Comparison of ENCODE assay signal across 22 mouse cellular contexts in the genomic region with DNA sequence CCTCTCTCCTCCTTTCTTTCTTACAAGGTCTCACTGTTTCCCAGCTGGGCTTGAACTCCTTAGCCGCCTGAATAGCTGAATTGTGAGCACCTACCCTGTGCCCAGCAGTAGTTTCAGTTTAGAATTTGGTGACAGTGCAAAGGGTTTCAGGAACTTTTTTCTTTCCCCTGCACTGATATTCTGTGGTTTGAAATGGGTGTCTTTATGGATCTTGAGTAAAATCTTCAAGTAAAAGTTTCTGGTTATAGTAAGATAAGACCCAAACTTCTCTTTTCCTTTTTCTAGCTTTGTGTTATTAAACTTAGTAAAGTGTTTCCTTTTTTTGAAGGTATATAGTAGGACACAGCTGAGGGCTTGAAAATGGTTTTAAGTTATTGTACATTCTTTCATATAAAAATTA. TPM values are rescaled to one million over a fixed set of nuclear protein-coding genes. Genes with fewer than 3 reads are reported as not detected.
"Had no signal": no experiment of that assay in that cellular context is flagged by ENCODE, and none has a peak within 500 bp of the region (broad histone marks: within the 10 kb centered on the region; RNA-seq: fewer than 3 reads in every experiment).

No protein-coding gene starts in this region.

- H3K4me2 ChIP-seq: heart, embryonic 12.5 days; hindbrain, embryonic 12.5 days; hindbrain, embryonic 14.5 days; intestine, embryonic 15.5 days; limb, embryonic 12.5 days; liver, embryonic 11.5 days; liver, embryonic 13.5 days; liver, embryonic 15.5 days had no signal

- H3K9ac ChIP-seq: heart, embryonic 12.5 days; hindbrain, embryonic 12.5 days; hindbrain, embryonic 14.5 days; intestine, embryonic 15.5 days; limb, embryonic 12.5 days; liver, embryonic 13.5 days; liver, embryonic 15.5 days had no signal

- DNase-seq: liver; liver, embryonic 13.5 days had no signal

- H3K4me1 ChIP-seq: hindbrain, embryonic 10.5 days; hindbrain, embryonic 12.5 days; limb, embryonic 10.5 days had no signal

- H3K4me3 ChIP-seq: heart, embryonic 10.5 days; heart, embryonic 12.5 days; hindbrain, embryonic 10.5 days; hindbrain, embryonic 12.5 days; intestine, embryonic 15.5 days; left cerebral cortex, adult 2 months; limb, embryonic 10.5 days; limb, embryonic 12.5 days; liver, embryonic 13.5 days; liver, embryonic 15.5 days had no signal

- H3K27me3 ChIP-seq: heart, embryonic 12.5 days; hindbrain, embryonic 12.5 days; intestine, embryonic 15.5 days; limb, embryonic 12.5 days; liver, embryonic 13.5 days; liver, embryonic 15.5 days had no signal

- H3K36me3 ChIP-seq: heart, embryonic 12.5 days; hindbrain, embryonic 10.5 days; hindbrain, embryonic 12.5 days; intestine, embryonic 15.5 days; limb, embryonic 10.5 days; liver, embryonic 13.5 days; liver, embryonic 15.5 days had no signal

- H3K27ac ChIP-seq: heart, embryonic 10.5 days; hindbrain, embryonic 10.5 days; hindbrain, embryonic 12.5 days; hindbrain, embryonic 14.5 days; intestine, embryonic 15.5 days; left cerebral cortex, adult 2 months; limb, embryonic 10.5 days; limb, embryonic 12.5 days; liver, embryonic 13.5 days; liver, embryonic 15.5 days had no signal

- H3K9me3 ChIP-seq: heart, embryonic 10.5 days; heart, embryonic 12.5 days; hindbrain, embryonic 10.5 days; hindbrain, embryonic 12.5 days; intestine, embryonic 15.5 days; limb, embryonic 10.5 days; limb, embryonic 12.5 days; liver, embryonic 13.5 days; liver, embryonic 15.5 days had no signal

RNA-seq across cellular contexts. Expression of a gene that starts 58.7 kb away (rescaled TPM):
- total RNA-seq: gastrocnemius, adult 8-10 months; gastrocnemius, postnatal 4 days; granulocyte monocyte progenitor cell, adult 5-6 weeks; heart, postnatal 10 days; heart, postnatal 4 days; layer of hippocampus, postnatal 25 days; left cerebral cortex, adult 2 months; left cerebral cortex, postnatal 14 days; left cerebral cortex, postnatal 36 days had no signal
- polyA plus RNA-seq: heart, embryonic 10.5 days; heart, embryonic 12.5 days; hindbrain, embryonic 10.5 days; hindbrain, embryonic 12.5 days; hindbrain, embryonic 14.5 days; kidney, embryonic 14.5 days; limb, embryonic 12.5 days had no signal
